ENCODE assay signal across 8 mouse cellular contexts in genomic region chr16:28928815-28929685, GRCm38 (mm10). TPM values are rescaled to one million over a fixed set of nuclear protein-coding genes. Genes with fewer than 3 reads are reported as not detected.
DNase-seq lines count a peak whose midpoint lies in the region; ATAC-seq and TF ChIP-seq lines count a peak whose summit lies in the region.

Gene Mb21d2 (minus strand): TSS chr16:28929673.

- H3K9me3 ChIP-seq in E14TG2a.4 (ENCODE audit: low read length), result no peaks in the 10 kb centered on the region
- no peaks in the 10 kb centered on the region for H3K9me3 ChIP-seq in forebrain, embryonic 13.5 days (replicated peaks)
- H3K9me3 ChIP-seq in heart, embryonic 15.5 days (replicated peaks), result no peaks in the 10 kb centered on the region

- no peak for TF ChIP-seq CTCF in E14TG2a.4 (conservative IDR thresholded peaks at IDR 0.05; ENCODE audit: low read length)

- H3K4me3 ChIP-seq in E14TG2a.4 (replicated peaks; ENCODE audit: low read length) (peak within 1 kb of the TSS; percentile 90), myocyte (peak within 1 kb of the TSS; percentile 67)
- H3K4me3 ChIP-seq in brown adipose tissue, adult 24 weeks (ENCODE audit: insufficient read depth, low read depth, low read length), result peak within 1 kb of the TSS; percentile 96
- peak within 1 kb of the TSS; percentile 82 for H3K4me3 ChIP-seq in forebrain, embryonic 13.5 days
- H3K4me3 ChIP-seq in heart, embryonic 15.5 days, result peak within 1 kb of the TSS; percentile 97

- H3K4me1 ChIP-seq in E14TG2a.4 (replicated peaks; ENCODE audit: low read depth, low read length), result peaks cover 70% of the 10 kb centered on the region
- no peaks in the 10 kb centered on the region for H3K4me1 ChIP-seq in brown adipose tissue, adult 24 weeks (ENCODE audit: control insufficient read depth, insufficient read depth, insufficient read length, low read length)
- peaks cover 30% of the 10 kb centered on the region for H3K4me1 ChIP-seq in forebrain, embryonic 13.5 days
- peaks cover 12% of the 10 kb centered on the region for H3K4me1 ChIP-seq in heart, embryonic 15.5 days (replicated peaks)

- WGBS in forebrain, embryonic 13.5 days, result under 1% methylated on average over 71 of the region's 73 CpGs
- under 1% methylated on average over 73 of the region's 73 CpGs for WGBS in heart, embryonic 15.5 days

- H3K27me3 ChIP-seq in E14TG2a.4 (ENCODE audit: insufficient read depth, low read length), result peaks cover 10% of the 10 kb centered on the region
- H3K27me3 ChIP-seq in forebrain, embryonic 13.5 days, result peaks cover 36% of the 10 kb centered on the region
- peaks cover 4% of the 10 kb centered on the region; the same call in 1 of the 2 replicates for H3K27me3 ChIP-seq in heart, embryonic 15.5 days
- H3K27me3 ChIP-seq in myocyte (ENCODE audit: control insufficient read depth, insufficient read depth, insufficient read length), result no peaks in the 10 kb centered on the region

- peak; percentile 61 for ATAC-seq in forebrain, embryonic 13.5 days
- peak; percentile 29 for ATAC-seq in heart, embryonic 15.5 days (replicated peaks; ENCODE audit: insufficient number of reproducible peaks, insufficient read depth, low FRiP score, low read depth)

- no peak within 1 kb of the TSS; the same call in 1 of the 2 replicates for H3K27ac ChIP-seq in brown adipose tissue, adult 24 weeks (replicated peaks; ENCODE audit: low read depth, low read length)
- H3K27ac ChIP-seq in forebrain, embryonic 13.5 days, result peak within 1 kb of the TSS; percentile 86
- peak within 1 kb of the TSS; percentile 92 for H3K27ac ChIP-seq in heart, embryonic 15.5 days

- H3K4me2 ChIP-seq in forebrain, embryonic 13.5 days, result peak within 1 kb of the TSS; percentile 92
- H3K4me2 ChIP-seq in heart, embryonic 15.5 days, result peak within 1 kb of the TSS; percentile 95
- H3K4me2 ChIP-seq in myocyte (ENCODE audit: low read depth), result peak within 1 kb of the TSS; percentile 71

- DNase-seq in kidney, postnatal 14 days, result peak; percentile 68
- peak; percentile 34 for DNase-seq in liver
- peak; percentile 14 for DNase-seq in urinary bladder, postnatal 10 days (ENCODE audit: low spot score)

- H3K79me2 ChIP-seq in myocyte (ENCODE audit: control insufficient read depth, insufficient read depth), result peaks cover 12% of the 10 kb centered on the region

- H3ac ChIP-seq in myocyte (ENCODE audit: control insufficient read depth, insufficient read length), result peak within 1 kb of the TSS; percentile 34

- peaks cover 26% of the 10 kb centered on the region for H3K36me3 ChIP-seq in E14TG2a.4 (ENCODE audit: insufficient read depth, low read length)
- no peaks in the 10 kb centered on the region for H3K36me3 ChIP-seq in forebrain, embryonic 13.5 days (ENCODE audit: poor library complexity, severe bottlenecking)
- no peaks in the 10 kb centered on the region for H3K36me3 ChIP-seq in heart, embryonic 15.5 days
- H3K36me3 ChIP-seq in myocyte (ENCODE audit: control insufficient read depth, insufficient read depth), result no peaks in the 10 kb centered on the region

- peak; percentile 31 for TF ChIP-seq POLR2A in myocyte (IDR thresholded peaks at IDR 0.05; ENCODE audit: insufficient read length, low read depth)

- H3K9ac ChIP-seq in forebrain, embryonic 13.5 days, result peak within 1 kb of the TSS; percentile 87
- peak within 1 kb of the TSS; percentile 90 for H3K9ac ChIP-seq in heart, embryonic 15.5 days

TF ChIP-seq in myocyte, 11 proteins besides CTCF, POLR2A, EP300 and RAD21:
- TF ChIP-seq REST (IDR thresholded peaks at IDR 0.05; ENCODE audit: insufficient read depth, insufficient read length) (no peak), MYOD1 (IDR thresholded peaks at IDR 0.05; ENCODE audit: control insufficient read depth in 1 of 3, insufficient read length in 2 of 3, low read depth in 2 of 3) (no peak), POLR2AphosphoS2 (IDR thresholded peaks at IDR 0.05; ENCODE audit: insufficient read length, low read depth) (no peak), USF1 (IDR thresholded peaks at IDR 0.05; ENCODE audit: low read depth) (no peak), TCF3 (IDR thresholded peaks at IDR 0.05; ENCODE audit: insufficient read length, low read depth) (no peak), MYOG (IDR thresholded peaks at IDR 0.05; ENCODE audit: control insufficient read depth in 1 of 3, insufficient read depth in 1 of 3, insufficient read length in 2 of 3, low read depth in 2 of 3) (no peak), TCF12 (IDR thresholded peaks at IDR 0.05; ENCODE audit: insufficient read depth, poor library complexity, severe bottlenecking) (no peak), SRF (IDR thresholded peaks at IDR 0.05; ENCODE audit: control insufficient read depth, insufficient read length, low read depth) (no peak), E2F4 (IDR thresholded peaks at IDR 0.05; ENCODE audit: insufficient read depth) (no peak), MAX (IDR thresholded peaks at IDR 0.05; ENCODE audit: low read depth) (no peak), CEBPB (IDR thresholded peaks at IDR 0.05; ENCODE audit: insufficient read depth, poor library complexity, severe bottlenecking) (no peak)

RNA-seq across cellular contexts. Expression of gene Mb21d2, which starts in this region (rescaled TPM):
- 0.55 and 0.75 TPM in 2 replicates for polyA plus RNA-seq in brown adipose tissue, adult 24 weeks (2012; ENCODE audit: insufficient read depth, insufficient read length, missing spikeins)
- 4.4 and 5.4 TPM in 2 replicates for polyA plus RNA-seq in forebrain, embryonic 13.5 days (2015; fragmentation: Nextera tagmentation; extraction: Ambion mirVana)
- polyA plus RNA-seq in heart, embryonic 15.5 days (2015; fragmentation: Nextera tagmentation; extraction: Ambion mirVana), result 3.2 and 3.5 TPM in 2 replicates
- 6.0 TPM for polyA plus RNA-seq in myocyte (2012; fragmentation: generic; extraction: Trizol)

Comparison
In these comparisons a context has a peak if more than half of its experiments do, and no peak if none do; other contexts are left out.
1. DNase-seq: peak in every context shown above with its lines; median percentile 68 in kidney, postnatal 14 days; 34 in liver; 14 in urinary bladder, postnatal 10 days.